Mouse (Mus musculus) brain, embryonic 14.5 days (tissue): ENCODE data around the gene Leng1. TPM values are rescaled to one million over a fixed set of nuclear protein-coding genes. Genes with fewer than 3 reads are reported as not detected.

Experiments
- DNase-seq: peaks from one replicate; pipeline ENCODE4 v3.0.0-alpha.2; 2011; ENCODE audit warnings: low read depth
- CTCF ChIP-seq: fragments of 200-500 bp; IDR thresholded peaks from 2 replicates; pipeline ENCODE4 v1.5.1; 2012; ENCODE audit warnings: inconsistent platforms, mild to moderate bottlenecking, moderate library complexity, borderline replicate concordance; ENCODE audit not compliant: insufficient read depth, insufficient read length; ENCODE audit errors: extremely low read depth
- POLR2A ChIP-seq: fragments of 200-500 bp; IDR thresholded peaks from 2 replicates; pipeline ENCODE4 v1.6.1; 2012; ENCODE audit warnings: mild to moderate bottlenecking, inconsistent platforms, borderline replicate concordance; ENCODE audit not compliant: poor library complexity, insufficient read depth, insufficient read length, severe bottlenecking; ENCODE audit errors: extremely low read depth
- polyA plus RNA-seq: library from polyadenylated mRNA; depleted of rRNA; stranded (reverse); fragments of >200 nt; gene quantifications from 2 replicates; pipeline ENCODE4 v1.2.3, GENCODE M21; 2012

The Leng1 gene
- polyA plus RNA-seq, 1 experiment, result 8.6 TPM

DNA sequence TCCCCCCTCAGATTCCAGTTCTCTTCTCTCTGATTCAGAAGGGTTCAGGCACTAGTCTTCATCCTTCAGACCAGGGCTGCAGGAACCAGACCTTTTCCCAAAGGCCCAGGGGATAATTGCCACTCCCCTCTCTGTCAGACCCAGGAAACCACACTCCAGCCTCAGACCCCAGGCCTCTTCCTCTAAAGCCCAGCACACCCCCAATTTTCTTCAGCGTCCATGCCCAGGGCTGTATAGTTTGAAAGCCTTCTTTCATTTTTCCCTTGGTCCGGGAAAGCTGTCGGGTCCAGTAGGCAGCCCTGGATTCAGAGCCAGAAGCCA lies 9.5 kb upstream of the Leng1 start:
- no peak for DNase-seq
- no peak for TF ChIP-seq CTCF
- TF ChIP-seq POLR2A, result no peak

DNA sequence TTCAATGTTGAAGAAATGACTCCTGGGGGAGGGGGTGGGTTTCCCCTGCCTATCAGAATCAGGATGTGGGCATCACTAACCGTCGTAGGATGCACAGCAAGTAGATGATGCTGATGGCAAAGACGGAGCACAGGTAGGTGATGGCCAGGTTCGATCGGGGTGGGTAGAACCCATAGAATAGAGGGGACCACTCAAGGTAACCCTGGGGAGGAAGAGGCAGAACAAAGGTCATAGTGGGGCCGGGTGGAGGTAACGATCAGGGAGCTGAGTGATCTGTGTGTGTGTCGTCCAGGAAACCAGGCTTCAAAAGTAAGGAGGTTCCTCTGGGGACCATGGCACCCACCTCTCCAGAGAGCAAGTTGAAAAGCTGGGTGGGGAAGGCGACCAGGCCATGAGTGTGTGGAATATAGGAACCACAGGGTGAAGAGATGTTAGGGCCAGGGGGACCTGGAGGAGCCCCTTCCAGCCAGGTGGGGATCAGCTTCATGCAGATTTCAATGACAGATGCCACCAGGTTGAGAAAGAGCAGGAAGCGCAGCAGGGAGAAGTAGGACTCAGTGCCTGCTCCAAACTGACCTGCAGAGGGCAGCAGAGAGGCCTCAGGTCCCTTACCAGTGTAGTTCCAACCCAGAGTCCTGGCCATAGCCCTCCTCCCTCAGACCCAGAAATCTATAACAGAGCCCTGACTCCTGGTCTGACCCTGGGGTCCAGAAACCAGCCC lies 9.0 kb upstream of the Leng1 start:
- peak; percentile 86 for DNase-seq
- no peak for TF ChIP-seq POLR2A
- TF ChIP-seq CTCF, result peak; percentile 99

GRCm38 (mm10) chr7:3666921-3667391 lies 1.3 kb upstream of the Leng1 start:
- no peak for TF ChIP-seq POLR2A
- peak; percentile 5; the same call in 1 of the 2 replicates for TF ChIP-seq CTCF

GRCm38 (mm10) chr7:3664524-3665214 lies 971 bp downstream of the Leng1 start:
- TF ChIP-seq POLR2A (no peak), CTCF (no peak)
- peak; percentile 44 for DNase-seq

More at GRCm38 (mm10) chr7:3666921-3667391, 1.3 kb upstream of the Leng1 start:
- DNase-seq, result no peak

DNA sequence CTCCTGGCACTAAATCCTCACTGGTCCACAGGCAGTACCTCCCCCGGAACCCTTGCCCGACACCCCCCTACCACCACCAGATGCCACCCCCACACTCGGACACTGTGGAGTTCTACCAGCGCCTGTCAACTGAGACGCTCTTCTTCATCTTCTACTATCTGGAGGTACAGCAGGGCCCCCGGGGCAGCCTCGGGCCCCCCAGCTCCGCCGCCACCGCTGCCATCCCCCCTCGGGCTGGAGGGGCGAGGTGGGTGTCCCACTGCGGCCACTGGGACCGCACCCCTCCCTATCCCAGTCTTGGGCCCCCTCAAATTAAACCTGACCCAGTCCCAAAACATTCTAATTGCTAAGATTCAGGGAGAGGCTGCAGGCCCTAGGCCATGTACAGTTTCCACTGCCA lies 7.1 kb downstream of the Leng1 start:
- DNase-seq, result no peak
- TF ChIP-seq POLR2A (no peak), CTCF (no peak)

- DNase-seq, result no peak
- TF ChIP-seq POLR2A (no peak), CTCF (no peak)
Observed at GRCm38 (mm10) chr7:3656966-3657365, 8.7 kb downstream of the Leng1 start.

- no peak for DNase-seq
- TF ChIP-seq CTCF (no peak), POLR2A (no peak)
Observed at GRCm38 (mm10) chr7:3646641-3647040, 19.0 kb downstream of the Leng1 start.

- TF ChIP-seq CTCF, result no peak
- TF ChIP-seq POLR2A, result no peak
- no peak for DNase-seq
Observed at GRCm38 (mm10) chr7:3646188-3646587, 19.5 kb downstream of the Leng1 start.

DNA sequence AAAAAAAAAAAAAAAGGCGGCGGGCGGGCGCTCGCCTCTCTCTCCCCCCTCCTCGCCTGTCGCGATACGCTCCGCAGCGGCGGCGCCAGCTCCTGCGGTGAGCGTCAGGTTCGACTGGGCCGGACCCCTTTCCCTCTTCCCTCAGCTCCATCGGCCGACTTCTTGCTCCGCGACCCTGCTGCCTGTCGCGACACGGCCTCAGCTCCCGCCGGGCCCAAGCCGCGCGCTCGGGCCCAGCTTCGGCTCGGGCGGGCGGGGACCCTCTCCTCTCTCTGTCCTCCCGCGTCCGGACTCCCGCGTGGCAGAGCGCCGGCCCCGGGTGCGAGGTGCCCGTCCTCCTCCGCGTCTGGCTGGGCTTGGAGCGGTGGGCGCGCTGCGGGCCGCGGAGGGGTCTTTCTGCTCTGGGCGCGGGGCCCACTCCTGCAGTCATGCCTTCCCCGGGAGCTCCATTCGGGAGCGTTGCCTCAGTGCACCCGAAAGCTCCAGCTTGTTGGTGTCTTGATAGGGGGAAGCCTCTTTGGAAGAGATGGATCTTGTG lies 20.1 kb downstream of the Leng1 start:
- no peak for DNase-seq
- no peak for TF ChIP-seq CTCF
- TF ChIP-seq POLR2A, result no peak

DNA sequence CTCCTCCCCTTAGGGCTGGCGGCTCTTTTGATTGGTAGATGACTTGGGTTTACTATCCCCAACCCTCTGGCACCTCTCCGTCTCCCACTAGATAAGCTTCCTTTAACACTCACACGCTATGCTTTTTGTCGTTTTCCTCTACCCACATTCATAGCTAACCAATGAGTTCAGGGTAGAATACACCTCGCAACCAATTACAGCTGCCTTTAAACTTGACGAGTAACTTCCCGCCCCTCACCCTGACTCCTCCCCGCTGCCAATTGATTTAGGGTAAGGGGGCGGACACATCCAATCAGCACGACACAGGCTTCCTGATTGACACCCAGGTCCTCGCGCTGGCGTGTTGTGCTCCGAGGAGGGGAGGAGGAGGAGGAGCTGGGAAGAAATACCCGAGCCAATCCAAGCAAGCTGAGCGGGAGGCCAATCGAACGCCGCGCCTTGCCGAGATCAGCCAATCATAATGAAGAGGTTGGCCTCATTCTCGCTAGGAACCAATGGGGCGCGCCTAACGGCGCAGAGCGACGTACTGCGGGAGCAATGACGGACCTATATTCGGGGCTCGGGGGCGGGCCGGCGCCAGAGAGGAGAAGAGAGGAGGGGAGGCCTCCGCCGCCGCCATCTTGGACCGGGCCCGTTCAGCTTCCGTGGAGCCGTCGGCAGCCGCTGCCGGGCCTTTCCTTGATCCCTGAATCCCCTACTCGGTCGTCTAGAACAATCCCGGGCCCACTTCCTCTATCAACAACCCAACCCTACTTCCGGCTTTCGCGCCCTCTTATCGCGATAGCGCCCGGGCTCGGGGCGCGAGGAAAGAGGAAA lies 20.8 kb downstream of the Leng1 start, which contains the start of gene Cnot3:
Cnot3 (plus strand) TSS at position 597 of the 816 bp plus-strand sequence.
- DNase-seq, result peak; percentile 100
- TF ChIP-seq CTCF (no peak), POLR2A (peak; percentile 83; the same call in 1 of the 2 replicates)

- TF ChIP-seq POLR2A, result no peak
- TF ChIP-seq CTCF, result no peak
- DNase-seq, result no peak
Observed at GRCm38 (mm10) chr7:3644348-3644671, 21.3 kb downstream of the Leng1 start.
